Mouse (Mus musculus): Measurements from ENCODE around the gene Hivep3. TPM values are rescaled to one million over a fixed set of nuclear protein-coding genes. Genes with fewer than 3 reads are reported as not detected.

Gene Hivep3
- total and polyA plus RNA-seq, 3 experiments, result not detected

- no peak overlapping the region for H3K9ac ChIP-seq (ENCODE audit: control insufficient read depth, low read depth, low read length, poor library complexity, severe bottlenecking)
- no peak overlapping the region for H3K4me3 ChIP-seq (ENCODE audit: control insufficient read depth in 1 of 2, insufficient read depth in 1 of 2, low read depth in 2 of 2, low read length in 2 of 2)
- no peaks in the 10 kb centered on the region for H3K79me2 ChIP-seq (ENCODE audit: control insufficient read depth, insufficient read depth, low read length, poor library complexity)
- H3K27ac ChIP-seq (ENCODE audit: control insufficient read depth, low read depth, low read length), result no peak overlapping the region
- H3K4me1 ChIP-seq (ENCODE audit: control insufficient read depth in 1 of 2, insufficient read depth in 2 of 2, low read length in 2 of 2), result no peaks in the 10 kb centered on the region
- no peaks in the 10 kb centered on the region for H3K9me3 ChIP-seq (replicated peaks; ENCODE audit: insufficient read depth, low read length)
- DNase-seq (ENCODE audit: low read depth, low spot score), result no peak
- no peaks in the 10 kb centered on the region for H3K36me3 ChIP-seq (ENCODE audit: control insufficient read depth in 1 of 2, insufficient read depth in 2 of 2, low read length in 2 of 2)
- H3K27me3 ChIP-seq (ENCODE audit: control insufficient read depth in 1 of 2, insufficient read depth in 2 of 2, low read length in 2 of 2), result no peaks in the 10 kb centered on the region
- TF ChIP-seq EP300 (IDR thresholded peaks at IDR 0.05; ENCODE audit: low read depth in 1 of 2, low read length in 2 of 2), result no peak
- no peak for TF ChIP-seq UBTF (IDR thresholded peaks at IDR 0.05; ENCODE audit: borderline replicate concordance, insufficient read depth, low read depth, low read length)
- no peak for TF ChIP-seq JUND (IDR thresholded peaks at IDR 0.05; ENCODE audit: low read depth, low read length)
- TF ChIP-seq POLR2AphosphoS2 (IDR thresholded peaks at IDR 0.05; ENCODE audit: low read length), result no peak
- TF ChIP-seq HCFC1 (IDR thresholded peaks at IDR 0.05; ENCODE audit: low read depth, low read length), result no peak
- TF ChIP-seq ZNF384 (IDR thresholded peaks at IDR 0.05; ENCODE audit: low read depth, low read length), result no peak
- no peak for TF ChIP-seq RAD21 (IDR thresholded peaks at IDR 0.05; ENCODE audit: low read depth, low read length)
- TF ChIP-seq TAL1 (IDR thresholded peaks at IDR 0.05; ENCODE audit: low read length), result no peak
- no peak for TF ChIP-seq MAX (IDR thresholded peaks at IDR 0.05; ENCODE audit: low read length)
- no peak for TF ChIP-seq ETS1 (IDR thresholded peaks at IDR 0.05; ENCODE audit: low read depth, low read length)
- TF ChIP-seq BHLHE40 (IDR thresholded peaks at IDR 0.05; ENCODE audit: borderline replicate concordance, low read depth, low read length), result no peak
- TF ChIP-seq MAZ (IDR thresholded peaks at IDR 0.05; ENCODE audit: low read depth, low read length), result no peak
- TF ChIP-seq CHD1 (IDR thresholded peaks at IDR 0.05; ENCODE audit: low read depth, low read length), result no peak
- no peak for TF ChIP-seq GATA1 (IDR thresholded peaks at IDR 0.05; ENCODE audit: low read depth, low read length)
- TF ChIP-seq SIN3A (IDR thresholded peaks at IDR 0.05; ENCODE audit: low read length), result no peak
- no peak for TF ChIP-seq SMC3 (IDR thresholded peaks at IDR 0.05; ENCODE audit: low read depth, low read length)
- no peak for TF ChIP-seq POLR2A (IDR thresholded peaks at IDR 0.05; ENCODE audit: control insufficient read depth in 1 of 2, insufficient read depth in 1 of 2, low read depth in 1 of 2, low read length in 2 of 2, poor library complexity in 1 of 2)
These were observed 109.7 kb downstream of the Hivep3 start for GRCm38 (mm10) chr4:119843294-119843693.

- H3K4me1 ChIP-seq (ENCODE audit: control insufficient read depth in 1 of 2, insufficient read depth in 2 of 2, low read length in 2 of 2), result no peaks in the 10 kb centered on the region
- no peak for TF ChIP-seq SMC3 (IDR thresholded peaks at IDR 0.05; ENCODE audit: low read depth, low read length)
- TF ChIP-seq SIN3A (IDR thresholded peaks at IDR 0.05; ENCODE audit: low read length), result no peak
- TF ChIP-seq UBTF (IDR thresholded peaks at IDR 0.05; ENCODE audit: borderline replicate concordance, insufficient read depth, low read depth, low read length), result no peak
- TF ChIP-seq NRF1 (IDR thresholded peaks at IDR 0.05; ENCODE audit: insufficient read depth, low read depth, low read length, poor library complexity, severe bottlenecking), result no peak
- no peak for TF ChIP-seq GATA1 (IDR thresholded peaks at IDR 0.05; ENCODE audit: low read depth, low read length)
- no peak for TF ChIP-seq MYB (IDR thresholded peaks at IDR 0.05; ENCODE audit: low read depth, low read length)
- TF ChIP-seq ZNF384 (IDR thresholded peaks at IDR 0.05; ENCODE audit: low read depth, low read length), result no peak
- no peak for TF ChIP-seq TBP (IDR thresholded peaks at IDR 0.05; ENCODE audit: low read depth, low read length)
- no peak for TF ChIP-seq RCOR1 (IDR thresholded peaks at IDR 0.05; ENCODE audit: low read depth, low read length)
- no peak for TF ChIP-seq MAFK (IDR thresholded peaks at IDR 0.05; ENCODE audit: borderline replicate concordance, low read depth, low read length)
These were observed 110.7 kb downstream of the Hivep3 start for GRCm38 (mm10) chr4:119844267-119844666.

More at GRCm38 (mm10) chr4:119844267-119844666, 110.7 kb downstream of the Hivep3 start:
- Histone ChIP-seq H3K36me3 (ENCODE audit: control insufficient read depth in 1 of 2, insufficient read depth in 2 of 2, low read length in 2 of 2) (no peaks in the 10 kb centered on the region), H3K9me3 (replicated peaks; ENCODE audit: insufficient read depth, low read length) (no peaks in the 10 kb centered on the region), H3K4me3 (ENCODE audit: control insufficient read depth in 1 of 2, insufficient read depth in 1 of 2, low read depth in 2 of 2, low read length in 2 of 2) (no peak overlapping the region), H3K9ac (ENCODE audit: control insufficient read depth, low read depth, low read length, poor library complexity, severe bottlenecking) (no peak overlapping the region), H3K27ac (ENCODE audit: control insufficient read depth, low read depth, low read length) (no peak overlapping the region), H3K79me2 (ENCODE audit: control insufficient read depth, insufficient read depth, low read length, poor library complexity) (no peaks in the 10 kb centered on the region), H3K27me3 (ENCODE audit: control insufficient read depth in 1 of 2, insufficient read depth in 2 of 2, low read length in 2 of 2) (no peaks in the 10 kb centered on the region)
- no peak for DNase-seq (ENCODE audit: low read depth, low spot score)

Measured in MEL (cell line).